Mouse (Mus musculus) cerebellum, postnatal 25 days (tissue): Measurements from ENCODE around the gene Mxi1.
A peak's percentile ranks its signal among the peaks of the same experiment; 100 is the strongest.

Experiments used
- DNase-seq, 2 experiments: peaks; one replicate each; pipeline ENCODE4 v3.0.0; 2021; ENCODE audit warnings: mixed read lengths in 2 of 2

The Mxi1 gene

DNA sequence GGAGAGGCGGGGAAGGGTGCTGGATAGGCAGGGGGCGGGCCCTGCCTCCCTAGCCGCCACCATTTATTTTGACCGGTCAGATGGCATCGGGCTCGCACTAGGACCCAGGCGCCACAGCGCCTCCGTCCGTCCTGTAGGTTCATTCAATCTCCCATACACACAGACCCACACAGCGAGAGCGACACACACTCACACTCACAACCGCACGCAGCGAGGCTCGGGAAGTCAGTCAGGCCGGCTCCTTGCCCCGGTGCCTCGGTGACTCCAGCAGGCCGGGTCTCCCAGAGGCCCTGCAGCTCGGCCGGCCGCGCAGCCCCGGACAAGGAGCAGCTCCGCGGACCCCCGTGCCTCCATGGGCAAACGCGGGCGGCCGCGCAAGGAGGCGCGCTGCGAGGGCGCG is at the start of gene Mxi1:
TSS of gene Mxi1 (plus strand) at position 171 of the 400 bp plus-strand sequence.
- DNase-seq = peak; percentile 93 to 94

DNA sequence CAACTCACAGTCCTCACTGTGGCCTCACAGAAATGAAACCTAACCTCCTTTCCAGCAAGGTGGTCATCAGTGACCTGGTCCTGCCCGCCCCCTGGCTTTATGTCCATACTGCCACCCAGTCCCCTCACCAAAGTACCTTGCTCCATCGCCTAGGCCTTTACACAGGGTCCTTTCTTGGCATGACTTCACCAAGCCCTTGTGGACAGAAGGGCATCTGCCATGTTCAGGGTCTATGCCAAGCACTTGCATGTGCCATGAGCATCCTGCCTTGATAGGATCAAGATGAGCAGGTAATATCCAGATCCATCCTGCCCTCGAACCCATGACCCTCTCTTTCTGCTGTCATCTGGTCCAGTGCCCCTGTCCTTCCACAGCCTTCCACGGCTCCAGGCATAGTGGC is 49.5 kb upstream of the Mxi1 start:
- DNase-seq = no peak

DNA sequence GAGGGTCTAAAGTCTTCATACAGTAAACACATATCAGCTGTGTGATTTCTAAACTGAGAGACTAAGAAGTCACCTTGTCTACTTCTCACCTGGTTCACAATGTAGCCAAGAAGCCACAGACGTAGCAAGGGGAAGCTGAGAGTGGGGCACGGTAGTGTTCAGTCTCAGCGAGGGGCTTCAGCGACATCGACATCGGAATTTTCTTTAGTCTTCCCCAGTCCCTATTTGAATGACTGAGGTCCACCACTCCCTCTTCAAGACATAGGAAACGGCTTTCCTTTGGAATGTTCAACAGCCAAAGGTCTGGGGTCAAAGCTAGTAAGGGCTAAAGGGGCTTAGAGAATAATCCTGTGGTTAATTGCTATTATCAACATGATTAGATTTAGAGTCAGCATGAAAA is 48.3 kb upstream of the Mxi1 start:
- DNase-seq = no peak

DNA sequence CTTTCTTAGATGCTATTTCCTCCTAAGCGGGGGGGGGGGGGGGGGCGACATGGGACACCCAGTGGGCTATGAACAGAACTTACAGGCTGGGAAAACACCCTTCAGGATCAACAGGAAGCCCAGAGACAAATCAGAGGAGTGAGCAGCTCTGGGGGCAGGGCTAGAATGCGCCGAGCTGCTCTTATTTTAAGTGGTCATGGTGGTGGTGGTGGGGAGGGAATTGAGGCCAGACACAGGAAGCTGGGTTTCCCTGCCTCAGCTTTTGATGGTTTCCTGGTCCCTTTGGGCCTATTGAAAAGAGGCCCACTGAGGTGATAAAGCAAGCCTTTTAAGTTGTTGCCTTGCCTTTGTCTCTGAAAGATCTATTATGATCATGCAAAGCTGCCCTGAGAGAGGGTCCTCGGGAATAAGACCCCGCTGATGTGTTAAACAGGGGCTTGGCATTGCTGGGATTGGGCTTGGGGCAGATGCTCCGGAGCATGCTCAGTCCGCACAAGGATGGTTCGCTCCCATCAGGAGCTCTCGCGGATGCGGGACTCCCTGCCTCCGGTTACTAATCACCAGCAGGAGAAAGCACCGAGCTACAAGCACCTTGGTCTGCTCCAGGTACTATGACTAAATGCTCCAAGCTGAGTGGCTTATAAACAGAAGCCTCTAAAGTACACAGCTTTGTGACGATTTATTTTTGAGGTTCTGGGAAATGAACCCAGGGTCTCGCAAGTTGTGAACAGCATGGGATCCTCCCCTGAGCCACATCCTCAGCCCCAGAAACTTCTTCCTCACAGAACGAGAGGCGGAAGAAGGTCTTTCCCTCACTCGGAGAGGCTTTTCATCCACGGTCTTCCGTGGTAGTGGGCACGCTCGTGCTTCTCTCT is 46.2 kb upstream of the Mxi1 start:
- no peak for DNase-seq

- DNase-seq = no peak
Observed at GRCm38 (mm10) chr19:53264821-53265727, 45.2 kb upstream of the Mxi1 start.

DNA sequence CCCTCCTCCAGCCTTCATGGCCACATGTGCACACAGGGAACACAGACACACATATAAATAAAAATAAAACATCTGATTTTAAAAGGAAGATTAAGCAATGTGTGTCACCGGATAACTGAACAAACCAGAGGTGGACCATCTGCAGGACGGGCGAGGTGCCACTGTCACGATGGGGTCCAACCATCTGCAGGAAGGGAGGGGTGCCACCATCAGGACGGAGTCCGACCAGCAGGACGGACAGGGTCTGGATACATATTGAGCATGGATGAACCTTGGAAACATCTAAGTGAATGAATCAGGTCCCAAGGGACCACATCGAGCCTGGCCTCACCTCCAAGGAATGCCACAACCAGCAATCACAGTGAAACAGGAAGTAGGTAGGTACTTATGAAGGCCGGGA is 43.0 kb upstream of the Mxi1 start:
- DNase-seq = no peak

DNA sequence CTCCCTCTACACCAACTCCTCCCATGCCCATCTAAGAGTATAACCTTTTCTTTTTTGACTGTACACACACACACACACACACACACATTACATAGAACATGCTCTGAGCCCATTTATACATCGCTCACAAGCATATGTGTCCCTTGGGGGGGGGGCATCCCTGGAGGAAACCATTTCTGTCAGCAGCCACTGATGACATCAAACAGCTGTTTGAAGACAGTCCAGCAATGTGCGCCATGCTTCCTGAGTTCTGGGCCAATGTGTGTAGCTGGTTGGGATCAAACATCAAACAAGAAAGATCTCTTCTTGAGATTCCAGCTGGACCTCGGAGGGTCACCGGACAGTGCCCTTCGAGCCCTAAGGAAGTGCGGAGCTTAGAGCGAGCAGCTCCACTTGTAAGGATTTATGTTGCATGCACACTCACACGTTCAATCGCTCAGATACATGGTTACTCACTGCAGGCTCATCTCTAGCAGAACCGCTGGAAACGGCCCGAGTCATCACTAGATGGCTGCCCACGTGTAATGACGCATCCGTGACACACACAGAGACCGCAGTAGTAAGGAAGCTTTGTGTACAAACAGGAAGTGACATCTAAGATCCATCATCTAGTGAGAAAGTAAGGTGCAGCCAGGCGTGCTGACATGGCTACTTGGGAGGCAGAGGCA is 37.1 kb upstream of the Mxi1 start:
- no peak for DNase-seq

GRCm38 (mm10) chr19:53273781-53274428 is 36.4 kb upstream of the Mxi1 start:
- DNase-seq = no peak

GRCm38 (mm10) chr19:53275204-53275603 is 35.1 kb upstream of the Mxi1 start:
- no peak for DNase-seq

DNA sequence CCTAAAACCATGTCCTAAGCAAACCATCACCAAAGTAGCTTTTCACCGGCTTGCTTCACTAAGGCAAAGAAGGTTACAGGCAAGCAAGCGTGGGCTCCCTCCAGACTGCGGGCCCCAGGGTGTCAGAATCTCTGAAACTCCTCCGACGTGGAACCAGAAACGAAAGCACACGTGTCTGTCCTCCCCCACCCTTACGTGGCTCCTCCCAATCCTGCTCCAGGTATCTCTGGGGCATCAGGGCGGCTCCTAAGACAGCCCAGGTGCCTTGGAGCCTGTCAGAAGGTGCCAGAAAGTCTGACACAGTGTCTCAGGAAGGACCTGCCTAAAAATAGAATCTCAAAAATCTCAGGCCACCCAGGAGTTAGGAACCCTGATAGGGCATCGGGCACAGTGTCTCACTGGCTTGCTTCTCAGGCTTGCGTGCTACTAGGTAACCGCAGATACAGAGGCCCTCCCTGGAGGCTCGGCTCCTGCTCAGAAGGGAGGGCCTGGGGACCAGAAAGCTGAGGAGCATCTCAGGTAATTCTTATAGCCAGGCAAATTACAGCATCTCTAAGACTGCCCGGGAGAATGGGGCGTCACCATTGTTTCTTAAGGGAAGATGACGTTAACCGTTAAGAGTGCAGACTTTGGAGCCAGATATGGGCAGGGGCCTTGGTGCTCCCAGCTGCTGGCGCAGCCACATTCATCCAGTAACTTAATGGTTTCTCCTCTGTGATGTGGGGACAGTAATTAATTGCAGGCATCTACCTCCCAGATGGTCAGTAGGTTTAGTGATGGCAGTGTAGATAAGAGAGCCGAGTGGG is 33.2 kb upstream of the Mxi1 start:
- DNase-seq = no peak

- no peak for DNase-seq
Observed at GRCm38 (mm10) chr19:53278491-53279415, 31.6 kb upstream of the Mxi1 start.

- DNase-seq = no peak
Observed at GRCm38 (mm10) chr19:53280254-53280653, 30.1 kb upstream of the Mxi1 start.

DNA sequence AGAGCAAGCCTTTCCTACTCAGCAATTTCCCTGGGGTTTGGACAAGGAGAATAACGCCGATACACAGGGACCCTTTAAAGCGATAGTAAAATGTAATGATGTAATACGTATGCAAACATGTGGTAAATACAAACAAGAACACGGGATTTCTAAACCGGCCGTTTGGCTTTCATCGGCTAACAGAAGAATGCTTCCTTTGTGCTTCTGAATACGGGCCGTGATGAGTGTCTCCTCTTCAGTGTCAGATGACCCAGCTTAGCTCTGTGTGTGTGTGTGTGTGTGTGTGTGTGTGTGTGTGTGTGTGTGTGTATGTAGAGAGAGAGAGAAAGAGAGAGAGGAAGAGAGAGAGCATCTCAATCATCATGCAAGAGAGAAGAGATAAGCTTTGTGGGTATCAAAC is 27.7 kb upstream of the Mxi1 start:
- DNase-seq = no peak

- no peak for DNase-seq
Observed at GRCm38 (mm10) chr19:53283742-53284141, 26.6 kb upstream of the Mxi1 start.

DNA sequence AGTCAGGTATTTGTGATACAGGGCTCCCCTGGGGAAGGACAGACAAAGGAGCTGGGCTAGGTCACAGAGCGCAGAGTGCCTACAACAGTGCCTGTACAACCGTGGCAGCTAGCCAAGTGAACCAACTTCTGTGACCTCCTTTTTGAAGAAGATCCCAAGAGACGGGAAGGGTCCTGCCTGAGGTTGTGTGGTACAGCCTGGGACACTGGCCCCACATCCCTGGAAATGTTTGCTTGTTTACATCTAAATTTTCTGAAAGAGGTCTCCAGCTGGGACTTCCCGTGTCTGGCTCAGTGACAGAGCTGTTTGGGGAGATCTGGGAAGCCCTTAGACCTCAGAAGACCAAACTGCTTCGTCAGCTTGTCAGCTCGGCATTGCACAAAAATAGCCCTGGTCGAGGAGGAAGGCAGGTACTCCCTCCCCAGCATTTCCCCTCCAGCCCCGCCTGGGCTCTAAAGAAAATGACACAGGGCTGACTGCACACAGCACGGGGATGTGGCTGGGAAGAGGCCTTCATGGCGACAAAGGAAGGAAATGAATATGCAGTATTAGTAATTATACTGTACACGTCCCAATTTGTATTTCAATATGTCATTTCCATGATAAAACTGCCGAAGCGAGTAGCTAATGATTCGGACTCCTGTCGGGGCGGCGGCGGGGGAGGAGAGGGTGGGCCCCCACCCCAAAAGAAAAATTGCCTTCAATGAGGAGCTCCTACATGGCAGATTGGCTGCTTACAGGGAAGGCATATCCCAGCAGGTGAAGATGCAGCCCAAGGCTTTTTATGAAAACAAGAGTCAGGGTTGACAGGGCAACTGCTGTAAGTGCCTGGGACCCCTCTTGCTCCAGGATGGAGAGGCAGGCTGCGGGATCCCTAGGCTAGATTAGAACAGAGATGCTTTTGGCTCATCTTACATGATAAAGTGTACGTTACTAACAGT is 25.8 kb upstream of the Mxi1 start:
- DNase-seq = peak; percentile 38 to 49

DNA sequence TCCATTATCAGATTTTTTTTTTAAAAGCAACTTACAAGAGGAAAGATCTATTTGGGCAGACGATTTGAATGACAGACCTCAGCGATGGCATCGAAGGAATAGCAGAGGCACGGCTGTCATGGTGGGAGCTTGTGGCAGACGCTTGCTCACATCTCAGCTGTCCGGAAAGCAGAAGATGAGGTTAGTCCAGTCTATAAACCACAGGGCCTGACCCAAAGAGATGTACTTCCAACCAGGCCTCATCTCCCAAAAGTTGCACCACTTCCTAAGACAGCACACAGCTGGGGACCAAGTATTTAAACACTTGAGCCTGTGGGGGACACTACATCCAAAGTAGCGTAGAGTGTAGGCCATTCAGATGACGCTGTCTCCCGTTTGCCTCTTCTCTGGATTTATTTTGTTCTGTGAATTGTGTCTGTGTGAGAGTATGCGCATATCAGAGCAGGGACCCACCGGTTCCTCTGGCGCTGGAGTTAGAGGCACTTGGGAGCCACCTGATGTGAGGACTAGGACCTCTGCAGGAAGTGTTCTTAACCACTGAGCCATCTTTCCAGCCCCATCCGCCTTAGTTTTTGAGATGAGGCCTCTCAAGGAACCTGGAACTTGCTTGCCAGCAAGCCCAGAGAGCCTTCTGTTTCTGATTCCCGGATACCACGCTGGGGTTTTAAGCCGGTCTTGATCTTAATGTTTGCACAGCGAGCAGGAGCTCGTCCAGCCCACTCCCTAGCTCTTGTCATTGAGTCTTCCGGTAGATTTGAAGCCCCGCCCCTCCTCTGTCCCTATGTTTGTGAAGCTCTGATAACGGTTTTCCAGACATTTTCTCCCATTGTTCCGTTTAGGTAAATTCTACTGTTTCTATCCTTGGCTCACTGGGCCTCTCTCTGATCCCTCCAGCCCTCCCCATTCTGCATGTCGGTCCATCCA is 13.7 kb upstream of the Mxi1 start:
- no peak for DNase-seq

- no peak for DNase-seq
Observed at GRCm38 (mm10) chr19:53299156-53299828, 11.0 kb upstream of the Mxi1 start.

DNA sequence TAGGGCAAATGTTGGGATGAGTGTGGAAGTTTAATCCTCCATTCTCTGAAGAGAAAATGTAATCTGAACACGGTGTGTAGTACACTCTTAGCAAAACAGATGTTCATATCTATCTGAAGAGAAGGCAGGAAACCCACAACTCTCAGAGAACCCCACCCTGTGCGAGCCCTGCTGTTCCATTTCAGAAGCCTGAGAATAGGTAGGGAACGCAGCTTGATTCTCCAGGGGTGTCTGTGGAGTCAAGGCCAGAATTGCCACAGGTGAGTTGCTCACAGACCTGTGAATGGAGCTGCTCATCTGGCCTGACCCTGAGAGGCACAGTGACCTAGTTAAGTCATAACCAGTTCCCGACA is 10.5 kb upstream of the Mxi1 start:
- DNase-seq = no peak
